Mouse (Mus musculus): ENCODE results near the gene Frmd4a. TPM values are rescaled to one million over a fixed set of nuclear protein-coding genes. Genes with fewer than 3 reads are reported as not detected.

Frmd4a gene
- polyA plus RNA-seq, 1 experiment from 2014 or later, result 22.9 TPM

GRCm38 (mm10) chr2:4380926-4381325, 363.4 kb downstream of the Frmd4a start:
- no peak overlapping the region for H3K27ac ChIP-seq
- no peaks in the 10 kb centered on the region for H3K36me3 ChIP-seq
- WGBS, result 77% methylated on average over 5 of the region's 5 CpGs
- ATAC-seq (ENCODE audit: insufficient read depth, low FRiP score, low read depth), result no peak
- no peaks in the 10 kb centered on the region for H3K9me3 ChIP-seq
- no peak overlapping the region for H3K9ac ChIP-seq
- H3K4me1 ChIP-seq, result no peaks in the 10 kb centered on the region
- no peaks in the 10 kb centered on the region for H3K27me3 ChIP-seq (replicated peaks)
- H3K4me3 ChIP-seq (replicated peaks), result no peak overlapping the region
- no peak overlapping the region for H3K4me2 ChIP-seq

- no peak overlapping the region for H3K9ac ChIP-seq
- H3K4me3 ChIP-seq (replicated peaks), result no peak overlapping the region
- ATAC-seq (ENCODE audit: insufficient read depth, low FRiP score, low read depth), result no peak
- no peak overlapping the region for H3K4me2 ChIP-seq
- no peaks in the 10 kb centered on the region for H3K27me3 ChIP-seq (replicated peaks)
- no peaks in the 10 kb centered on the region for H3K4me1 ChIP-seq
- no peaks in the 10 kb centered on the region for H3K36me3 ChIP-seq
- no peaks in the 10 kb centered on the region for H3K9me3 ChIP-seq
- H3K27ac ChIP-seq, result no peak overlapping the region
- 58% methylated on average over 6 of the region's 6 CpGs for WGBS
Observed at GRCm38 (mm10) chr2:4386468-4386867, 369.0 kb downstream of the Frmd4a start.

GRCm38 (mm10) chr2:4389330-4389729, 371.8 kb downstream of the Frmd4a start:
- no peaks in the 10 kb centered on the region for H3K27me3 ChIP-seq (replicated peaks)
- no peaks in the 10 kb centered on the region for H3K9me3 ChIP-seq
- H3K4me2 ChIP-seq, result peak overlapping the region; percentile 43
- H3K4me3 ChIP-seq (replicated peaks), result peak overlapping the region; percentile 17
- H3K27ac ChIP-seq, result no peak overlapping the region
- H3K36me3 ChIP-seq, result no peaks in the 10 kb centered on the region
- no peak for ATAC-seq (ENCODE audit: insufficient read depth, low FRiP score, low read depth)
- H3K9ac ChIP-seq, result no peak overlapping the region
- H3K4me1 ChIP-seq, result no peaks in the 10 kb centered on the region
- WGBS, result 30% methylated on average over 6 of the region's 6 CpGs

- WGBS, result 81% methylated on average over 4 of the region's 4 CpGs
- Histone ChIP-seq H3K9me3 (no peaks in the 10 kb centered on the region), H3K36me3 (no peaks in the 10 kb centered on the region), H3K4me2 (no peak overlapping the region), H3K4me1 (no peaks in the 10 kb centered on the region), H3K27ac (peak overlapping the region; percentile 18; the same call in 1 of the 2 replicates), H3K9ac (no peak overlapping the region), H3K4me3 (replicated peaks) (no peak overlapping the region), H3K27me3 (replicated peaks) (no peaks in the 10 kb centered on the region)
- ATAC-seq (ENCODE audit: insufficient read depth, low FRiP score, low read depth), result no peak
Observed at GRCm38 (mm10) chr2:4391091-4391490, 373.6 kb downstream of the Frmd4a start.

- H3K36me3 ChIP-seq, result no peaks in the 10 kb centered on the region
- no peak overlapping the region for H3K9ac ChIP-seq
- H3K27ac ChIP-seq, result peak overlapping the region; percentile 18; the same call in 1 of the 2 replicates
- no peaks in the 10 kb centered on the region for H3K27me3 ChIP-seq (replicated peaks)
- no peak for ATAC-seq (ENCODE audit: insufficient read depth, low FRiP score, low read depth)
- H3K4me3 ChIP-seq (replicated peaks), result no peak overlapping the region
- no peaks in the 10 kb centered on the region for H3K9me3 ChIP-seq
- H3K4me1 ChIP-seq, result no peaks in the 10 kb centered on the region
- 29% methylated on average over 7 of the region's 7 CpGs for WGBS
- peak overlapping the region; percentile 4; the same call in 1 of the 2 replicates for H3K4me2 ChIP-seq
Observed at GRCm38 (mm10) chr2:4391678-4392085, 374.2 kb downstream of the Frmd4a start.

- Histone ChIP-seq H3K9me3 (no peaks in the 10 kb centered on the region), H3K4me2 (no peak overlapping the region), H3K4me3 (replicated peaks) (no peak overlapping the region), H3K9ac (no peak overlapping the region), H3K27me3 (replicated peaks) (no peaks in the 10 kb centered on the region), H3K4me1 (no peaks in the 10 kb centered on the region), H3K36me3 (no peaks in the 10 kb centered on the region), H3K27ac (no peak overlapping the region)
- ATAC-seq (ENCODE audit: insufficient read depth, low FRiP score, low read depth), result no peak
- WGBS, result 81% methylated on average over 4 of the region's 4 CpGs
Observed at GRCm38 (mm10) chr2:4393046-4393445, 375.5 kb downstream of the Frmd4a start.

- Histone ChIP-seq H3K36me3 (no peaks in the 10 kb centered on the region), H3K4me3 (replicated peaks) (no peak overlapping the region), H3K9me3 (no peaks in the 10 kb centered on the region), H3K27me3 (replicated peaks) (no peaks in the 10 kb centered on the region), H3K27ac (no peak overlapping the region), H3K4me2 (no peak overlapping the region), H3K9ac (no peak overlapping the region), H3K4me1 (no peaks in the 10 kb centered on the region)
- 81% methylated on average over 7 of the region's 7 CpGs for WGBS
- no peak for ATAC-seq (ENCODE audit: insufficient read depth, low FRiP score, low read depth)
Observed at GRCm38 (mm10) chr2:4394641-4395040, 377.1 kb downstream of the Frmd4a start.

GRCm38 (mm10) chr2:4399721-4400120, 382.2 kb downstream of the Frmd4a start:
- no peak for ATAC-seq (ENCODE audit: insufficient read depth, low FRiP score, low read depth)
- WGBS, result 36% methylated on average over 1 of the region's 1 CpGs
- no peak overlapping the region for H3K4me3 ChIP-seq (replicated peaks)
- no peak overlapping the region for H3K4me2 ChIP-seq
- 0 out of 2 replicates have a peak, but pooled peaks cover 3% of the 10 kb centered on the region for H3K4me1 ChIP-seq
- H3K27ac ChIP-seq, result no peak overlapping the region
- no peaks in the 10 kb centered on the region for H3K27me3 ChIP-seq (replicated peaks)
- no peak overlapping the region for H3K9ac ChIP-seq
- no peaks in the 10 kb centered on the region for H3K36me3 ChIP-seq
- no peaks in the 10 kb centered on the region for H3K9me3 ChIP-seq

GRCm38 (mm10) chr2:4400771-4401596, 383.5 kb downstream of the Frmd4a start:
- no peaks in the 10 kb centered on the region for H3K9me3 ChIP-seq
- H3K4me1 ChIP-seq, result 0 out of 2 replicates have a peak, but pooled peaks cover 3% of the 10 kb centered on the region
- H3K9ac ChIP-seq, result peak overlapping the region; percentile 57
- H3K27ac ChIP-seq, result peak overlapping the region; percentile 87
- under 1% methylated on average over 63 of the region's 74 CpGs for WGBS
- H3K27me3 ChIP-seq (replicated peaks), result no peaks in the 10 kb centered on the region
- H3K36me3 ChIP-seq, result no peaks in the 10 kb centered on the region
- peak overlapping the region; percentile 80 for H3K4me2 ChIP-seq
- peak overlapping the region; percentile 67 for H3K4me3 ChIP-seq (replicated peaks)
- peak; percentile 74 for ATAC-seq (ENCODE audit: insufficient read depth, low FRiP score, low read depth)

- H3K4me2 ChIP-seq, result peak overlapping the region; percentile 80
- WGBS, result 1% methylated on average over 28 of the region's 28 CpGs
- H3K4me3 ChIP-seq (replicated peaks), result peak overlapping the region; percentile 67
- H3K9me3 ChIP-seq, result no peaks in the 10 kb centered on the region
- peak overlapping the region; percentile 57 for H3K9ac ChIP-seq
- H3K27ac ChIP-seq, result peak overlapping the region; percentile 87
- H3K27me3 ChIP-seq (replicated peaks), result no peaks in the 10 kb centered on the region
- H3K36me3 ChIP-seq, result no peaks in the 10 kb centered on the region
- peak; percentile 36; the same call in 1 of the 2 replicates for ATAC-seq (ENCODE audit: insufficient read depth, low FRiP score, low read depth)
- H3K4me1 ChIP-seq, result 0 out of 2 replicates have a peak, but pooled peaks cover 3% of the 10 kb centered on the region
Observed at GRCm38 (mm10) chr2:4401597-4402581, 384.4 kb downstream of the Frmd4a start.

- Histone ChIP-seq H3K27ac (no peak overlapping the region), H3K36me3 (no peaks in the 10 kb centered on the region), H3K4me2 (no peak overlapping the region), H3K4me1 (0 out of 2 replicates have a peak, but pooled peaks cover under 1% of the 10 kb centered on the region), H3K9ac (no peak overlapping the region), H3K9me3 (no peaks in the 10 kb centered on the region), H3K27me3 (replicated peaks) (no peaks in the 10 kb centered on the region), H3K4me3 (replicated peaks) (no peak overlapping the region)
- 64% methylated on average over 5 of the region's 5 CpGs for WGBS
- no peak for ATAC-seq (ENCODE audit: insufficient read depth, low FRiP score, low read depth)
Observed at GRCm38 (mm10) chr2:4406977-4407376, 389.5 kb downstream of the Frmd4a start.
